Mouse (Mus musculus): ENCODE data around the gene Stom. TPM values are rescaled to one million over a fixed set of nuclear protein-coding genes. Genes with fewer than 3 reads are reported as not detected.

The Stom gene
- polyA plus RNA-seq (2012; rRNA removed), result 5.4 and 6.9 TPM in 2 replicates

GRCm38 (mm10) chr2:35336388-35337280 is at the start of gene Stom:
Stom (minus strand) TSS chr2:35336976.

GRCm38 (mm10) chr2:35367629-35368028 is 30.9 kb upstream of the Stom start, which contains the start of gene 4930568D16Rik:
4930568D16Rik (minus strand) TSS chr2:35367729.

Other genes starting within 250 kb of the Stom start
- gene AI182371, start 235.4 kb downstream of the Stom start, polyA plus RNA-seq (2012; rRNA removed), result 0.13 TPM in 1 of 2 replicates, not detected in the other
- 1.9 and 3.3 TPM in 2 replicates for gene Cntrl, start 227.5 kb downstream of the Stom start, polyA plus RNA-seq (2012; rRNA removed)
- 660 and 1,241 TPM in 2 replicates for gene Rab14, start 135.9 kb downstream of the Stom start, polyA plus RNA-seq (2012; rRNA removed)
- gene Gsn, start 80.6 kb downstream of the Stom start, polyA plus RNA-seq (2012; rRNA removed), result 620 and 814 TPM in 2 replicates
- gene 4930568D16Rik, start 30.8 kb upstream of the Stom start, polyA plus RNA-seq (2012; rRNA removed), result not detected in 2 replicates
- not detected in 2 replicates for gene 4930402F06Rik, start 60.2 kb upstream of the Stom start, polyA plus RNA-seq (2012; rRNA removed)
- 2.1 and 3.0 TPM in 2 replicates for gene Ggta1, start 126.3 kb upstream of the Stom start, polyA plus RNA-seq (2012; rRNA removed)
- gene Dab2ip, start 221.3 kb upstream of the Stom start, polyA plus RNA-seq (2012; rRNA removed), result 50.0 and 50.2 TPM in 2 replicates